Mouse (Mus musculus): ENCODE measurements around the gene Macrod2. TPM values are rescaled to one million over a fixed set of nuclear protein-coding genes. Genes with fewer than 3 reads are reported as not detected.

Gene Macrod2
- polyA plus RNA-seq, 1 experiment from 2014 or later, result 75.4 TPM

DNA sequence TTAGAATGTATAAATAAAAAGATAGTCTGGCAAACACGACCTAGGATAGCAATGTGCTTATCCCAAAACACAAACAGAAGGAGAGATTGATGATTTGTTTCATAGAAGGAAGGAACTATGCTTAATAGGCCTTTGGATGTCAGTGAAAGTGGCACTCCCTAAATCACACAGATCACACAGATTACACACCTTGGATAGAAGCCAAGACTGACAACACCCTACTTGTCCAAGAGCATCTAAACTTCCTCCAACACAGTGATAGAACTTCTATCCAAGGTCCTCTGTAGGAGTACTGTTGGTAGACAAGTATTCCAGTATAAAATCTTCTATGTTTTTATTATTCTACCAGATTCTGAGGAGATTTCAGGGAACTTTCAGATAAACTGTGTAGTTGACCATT lies 1567.8 kb downstream of the Macrod2 start:
- Histone ChIP-seq H3K4me3 (replicated peaks) (no peak overlapping the region), H3K27ac (no peak overlapping the region), H3K27me3 (no peaks in the 10 kb centered on the region), H3K4me1 (replicated peaks) (no peaks in the 10 kb centered on the region), H3K4me2 (replicated peaks) (no peak overlapping the region), H3K9me3 (no peaks in the 10 kb centered on the region), H3K36me3 (no peaks in the 10 kb centered on the region), H3K9ac (replicated peaks) (no peak overlapping the region)
- WGBS, result 82% methylated on average over 1 of the region's 1 CpGs
- ATAC-seq, result no peak

DNA sequence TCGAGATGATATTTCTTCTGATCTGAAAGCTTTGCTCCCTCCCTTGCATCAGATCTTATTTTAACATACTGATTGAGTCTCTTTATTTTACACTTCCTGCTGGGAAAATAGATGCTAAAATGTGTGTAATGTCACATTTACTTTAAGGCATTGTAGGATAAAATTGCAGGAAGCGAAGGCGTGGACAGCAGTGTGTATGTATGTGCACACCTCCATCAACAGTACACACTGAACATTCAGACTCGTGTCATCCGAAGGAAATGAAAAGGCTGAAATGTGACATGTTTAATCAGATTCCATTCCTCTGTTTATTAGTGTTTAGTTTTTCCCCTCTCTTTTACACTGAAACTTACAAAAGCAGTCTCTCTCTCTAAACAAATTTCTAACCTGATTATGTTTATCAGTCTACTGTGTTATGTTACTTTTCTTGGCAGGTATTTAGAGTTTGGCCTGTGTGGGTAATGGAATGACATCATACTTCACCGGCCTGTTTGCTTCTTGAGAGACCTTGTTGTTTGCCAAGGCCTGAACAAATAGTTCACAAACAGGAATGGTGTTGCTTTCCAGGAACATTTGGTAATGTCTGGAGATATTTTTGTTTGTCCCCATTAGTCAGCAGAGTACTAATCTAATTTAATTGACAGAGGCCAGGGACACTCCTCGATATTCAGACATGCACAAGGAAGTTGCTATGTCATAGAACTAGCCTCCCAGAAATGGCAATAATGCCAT lies 1588.7 kb downstream of the Macrod2 start:
- Histone ChIP-seq H3K4me1 (replicated peaks) (no peaks in the 10 kb centered on the region), H3K9me3 (no peaks in the 10 kb centered on the region), H3K36me3 (no peaks in the 10 kb centered on the region), H3K27me3 (no peaks in the 10 kb centered on the region), H3K4me2 (replicated peaks) (no peak overlapping the region), H3K4me3 (replicated peaks) (no peak overlapping the region), H3K27ac (no peak overlapping the region), H3K9ac (replicated peaks) (no peak overlapping the region)
- ATAC-seq, result no peak
- 87% methylated on average over 7 of the region's 7 CpGs for WGBS

DNA sequence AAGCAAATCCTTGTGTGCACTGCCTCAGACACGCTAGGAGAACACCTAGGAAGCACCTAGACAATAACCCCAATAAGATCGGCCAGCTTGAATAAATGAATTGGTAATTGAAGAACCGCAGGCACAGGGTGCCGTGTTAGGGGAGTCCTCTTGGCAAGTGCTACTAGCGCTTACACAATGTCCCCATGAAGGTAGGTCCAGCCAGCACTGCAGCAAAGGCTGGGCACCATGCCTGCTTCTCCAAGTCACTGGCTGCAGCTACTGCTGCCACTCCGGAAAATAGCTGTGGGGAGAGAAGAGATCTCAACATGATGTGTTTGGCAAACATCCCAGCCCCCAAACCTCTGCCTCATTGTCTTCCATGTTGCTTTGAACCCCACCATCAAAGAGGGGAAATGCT lies 1603.8 kb downstream of the Macrod2 start:
- ATAC-seq, result no peak

DNA sequence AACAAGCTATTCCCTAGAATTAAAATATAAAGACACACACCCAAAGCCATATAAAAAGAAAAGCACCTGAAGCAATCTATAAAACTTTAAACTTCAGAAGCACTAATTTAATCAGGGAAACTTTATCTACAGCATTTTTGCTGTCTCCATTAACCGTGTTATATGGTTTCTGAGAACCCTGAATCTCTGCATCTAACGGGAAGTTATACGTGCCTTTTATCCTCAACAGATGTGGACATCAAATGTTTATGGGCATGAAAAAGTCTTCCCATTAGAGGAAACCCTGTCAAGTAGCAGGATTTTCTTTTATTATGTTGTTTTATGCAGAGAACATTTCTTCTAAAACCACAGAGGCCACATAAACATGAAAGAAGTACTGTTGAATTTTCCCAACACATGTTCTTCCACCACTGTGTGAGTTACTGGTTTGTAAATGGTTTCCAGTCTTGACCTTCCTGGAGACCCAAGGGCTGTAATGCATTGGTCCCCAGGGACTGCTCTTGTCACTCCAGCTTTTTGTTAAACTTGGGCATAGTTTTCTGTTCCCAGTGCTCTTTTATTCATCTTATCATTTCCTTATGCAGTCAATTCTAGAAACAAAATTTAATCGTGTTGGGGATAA lies 1629.5 kb downstream of the Macrod2 start:
- H3K36me3 ChIP-seq, result no peaks in the 10 kb centered on the region
- no peak overlapping the region for H3K27ac ChIP-seq
- no peak overlapping the region for H3K4me3 ChIP-seq (replicated peaks)
- no peaks in the 10 kb centered on the region for H3K9me3 ChIP-seq
- no peak overlapping the region for H3K9ac ChIP-seq (replicated peaks)
- 90% methylated on average over 4 of the region's 4 CpGs for WGBS
- no peaks in the 10 kb centered on the region for H3K27me3 ChIP-seq
- ATAC-seq, result no peak
- H3K4me1 ChIP-seq (replicated peaks), result no peaks in the 10 kb centered on the region
- H3K4me2 ChIP-seq (replicated peaks), result no peak overlapping the region

More for the DNA sequence above, 1603.8 kb downstream of the Macrod2 start:
- H3K27me3 ChIP-seq, result no peaks in the 10 kb centered on the region
- H3K4me3 ChIP-seq (replicated peaks), result no peak overlapping the region
- no peaks in the 10 kb centered on the region for H3K36me3 ChIP-seq
- no peaks in the 10 kb centered on the region for H3K4me1 ChIP-seq (replicated peaks)
- no peak overlapping the region for H3K9ac ChIP-seq (replicated peaks)
- no peak overlapping the region for H3K27ac ChIP-seq
- H3K9me3 ChIP-seq, result no peaks in the 10 kb centered on the region
- H3K4me2 ChIP-seq (replicated peaks), result no peak overlapping the region
- WGBS, result 72% methylated on average over 6 of the region's 6 CpGs

DNA sequence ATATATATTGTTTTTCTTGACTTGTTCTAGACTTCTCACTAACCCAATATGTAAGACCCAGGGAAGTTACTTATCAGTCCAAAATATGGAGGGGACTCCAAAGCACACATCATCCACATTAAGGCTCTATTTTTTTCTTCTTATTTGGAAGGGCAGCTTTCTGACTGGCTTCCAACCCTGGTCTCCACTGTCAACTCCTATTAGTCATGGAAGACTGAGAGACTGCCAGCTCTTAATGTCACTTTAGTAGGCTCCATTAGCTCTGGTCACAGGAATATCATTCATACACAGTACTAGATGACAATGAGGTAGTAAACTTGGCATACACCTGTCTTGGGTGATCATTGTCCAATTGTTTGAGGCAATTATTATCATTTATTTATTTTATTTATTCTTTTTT lies 1631.6 kb downstream of the Macrod2 start:
- H3K36me3 ChIP-seq, result no peaks in the 10 kb centered on the region
- no peak for ATAC-seq
- H3K4me2 ChIP-seq (replicated peaks), result no peak overlapping the region
- no peaks in the 10 kb centered on the region for H3K9me3 ChIP-seq
- no peak overlapping the region for H3K4me3 ChIP-seq (replicated peaks)
- peaks cover 14% of the 10 kb centered on the region for H3K4me1 ChIP-seq (replicated peaks)
- H3K9ac ChIP-seq (replicated peaks), result no peak overlapping the region
- no peak overlapping the region for H3K27ac ChIP-seq
- H3K27me3 ChIP-seq, result no peaks in the 10 kb centered on the region

DNA sequence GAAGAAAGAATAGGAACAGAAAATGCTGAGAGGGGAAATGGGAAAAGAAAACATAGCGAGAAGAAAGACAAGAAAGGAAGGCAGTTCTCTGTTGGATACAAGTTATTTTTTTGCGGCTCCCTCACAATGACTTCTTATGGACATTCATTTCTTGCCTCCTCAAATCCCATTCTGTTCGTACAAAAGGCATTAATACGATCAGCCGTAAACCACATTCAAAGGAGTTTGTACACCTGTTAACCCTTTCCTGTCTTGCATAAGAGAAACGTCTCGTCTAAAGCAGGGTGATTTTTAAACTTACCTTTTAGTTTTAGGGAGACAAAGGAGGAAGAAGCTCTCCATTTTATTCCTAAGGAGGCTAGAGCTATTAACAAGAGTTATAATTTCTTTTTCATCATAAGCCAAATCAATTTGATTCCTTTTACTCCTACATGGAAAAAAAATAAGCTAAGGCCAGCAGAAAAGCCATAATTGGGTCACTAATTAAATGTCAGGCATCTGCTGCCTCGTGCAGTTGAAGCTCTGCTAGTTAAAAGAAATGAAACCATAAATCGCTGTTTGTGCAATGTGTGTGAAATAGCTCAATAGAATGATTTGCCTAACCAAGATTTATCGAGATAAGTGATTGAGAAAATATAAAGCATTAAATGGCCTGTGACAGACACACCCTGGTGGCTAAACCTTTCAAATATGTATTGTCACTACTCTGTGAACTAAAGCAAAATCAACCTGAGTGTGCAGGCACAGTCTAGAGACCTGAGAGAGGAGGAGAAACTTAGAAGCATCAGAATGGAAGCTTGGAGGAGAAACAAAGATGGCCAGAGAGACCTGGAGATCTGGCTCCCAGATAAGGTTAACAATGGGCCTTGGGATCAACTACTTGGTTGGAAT lies 1635.9 kb downstream of the Macrod2 start:
- no peak for ATAC-seq
- H3K4me2 ChIP-seq (replicated peaks), result 0 out of 2 replicates have a peak overlapping the region, but pooled peaks have one; percentile 6
- no peaks in the 10 kb centered on the region for H3K27me3 ChIP-seq

DNA sequence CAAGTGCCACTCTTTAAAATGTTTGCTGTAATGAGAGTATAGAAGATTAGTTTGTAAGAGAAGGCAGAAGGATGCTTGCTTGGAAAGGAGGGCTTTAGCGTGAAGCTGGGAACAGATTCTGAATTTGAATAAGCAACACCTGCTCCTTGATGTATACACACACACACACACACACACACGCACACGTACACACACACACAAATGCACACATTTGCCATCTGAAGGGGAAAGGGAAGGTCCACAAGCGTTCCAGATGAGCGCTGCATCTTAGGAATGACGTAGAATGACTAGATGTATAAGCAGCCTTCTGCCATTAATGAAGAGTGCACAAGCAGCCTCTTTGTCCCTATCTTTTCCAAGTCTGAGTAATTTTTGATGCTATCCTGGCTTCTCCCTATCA lies 1660.5 kb downstream of the Macrod2 start:
- H3K27ac ChIP-seq, result no peak overlapping the region
- no peak overlapping the region for H3K9ac ChIP-seq (replicated peaks)
- H3K36me3 ChIP-seq, result no peaks in the 10 kb centered on the region
- no peak for ATAC-seq
- H3K4me2 ChIP-seq (replicated peaks), result no peak overlapping the region
- 90% methylated on average over 6 of the region's 6 CpGs for WGBS
- peaks cover 11% of the 10 kb centered on the region for H3K4me1 ChIP-seq (replicated peaks)
- no peaks in the 10 kb centered on the region for H3K9me3 ChIP-seq
- no peaks in the 10 kb centered on the region for H3K27me3 ChIP-seq
- no peak overlapping the region for H3K4me3 ChIP-seq (replicated peaks)

More for the DNA sequence above, 1635.9 kb downstream of the Macrod2 start:
- H3K36me3 ChIP-seq, result no peaks in the 10 kb centered on the region
- H3K27ac ChIP-seq, result no peak overlapping the region
- no peaks in the 10 kb centered on the region for H3K9me3 ChIP-seq
- WGBS, result 14% methylated on average over 10 of the region's 10 CpGs
- H3K9ac ChIP-seq (replicated peaks), result no peak overlapping the region
- no peak overlapping the region; the same call in 1 of the 2 replicates for H3K4me3 ChIP-seq (replicated peaks)
- H3K4me1 ChIP-seq (replicated peaks), result peaks cover 14% of the 10 kb centered on the region

DNA sequence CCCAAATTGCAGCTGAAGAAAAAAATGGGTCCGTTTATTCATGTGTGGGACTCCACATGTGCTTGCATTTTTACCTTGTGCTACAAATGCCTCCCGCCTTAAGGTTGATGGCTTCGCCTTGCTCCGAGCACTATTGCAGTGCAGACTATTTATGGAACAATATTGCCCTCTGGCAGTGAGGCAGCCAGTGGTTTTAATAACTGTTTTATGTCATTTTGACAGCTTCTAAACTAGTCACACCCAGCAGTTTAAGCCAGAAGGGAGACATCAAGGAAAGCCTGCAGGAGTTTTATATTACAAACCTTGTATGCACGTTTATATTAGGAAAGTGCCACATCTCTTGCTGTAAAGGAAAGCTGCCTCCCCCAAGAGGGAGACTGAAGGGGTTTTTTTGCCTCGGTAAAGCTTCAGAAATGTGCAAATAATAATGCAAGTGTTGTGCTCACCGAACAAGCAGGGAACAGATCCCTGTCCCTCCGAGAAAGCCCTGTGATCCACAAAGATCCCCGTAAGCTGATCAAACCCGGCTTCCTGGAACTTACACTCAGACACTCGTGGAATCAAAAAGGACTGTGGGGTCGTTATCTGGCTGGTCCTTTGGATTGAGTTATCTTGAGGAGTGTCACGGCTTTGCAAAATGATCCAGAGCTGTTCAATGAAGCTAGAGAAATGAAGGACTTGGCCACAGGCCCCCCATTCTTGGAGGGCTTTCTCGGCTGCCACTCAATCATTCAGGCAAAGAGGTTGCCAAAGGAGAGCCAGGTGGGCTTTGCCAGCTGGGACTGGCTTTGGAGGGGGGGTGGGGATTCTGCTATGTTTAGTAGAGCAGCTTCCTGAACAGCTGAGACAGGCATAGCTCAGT lies 1663.0 kb downstream of the Macrod2 start:
- no peak overlapping the region for H3K4me2 ChIP-seq (replicated peaks)
- peak; percentile 77 for ATAC-seq

DNA sequence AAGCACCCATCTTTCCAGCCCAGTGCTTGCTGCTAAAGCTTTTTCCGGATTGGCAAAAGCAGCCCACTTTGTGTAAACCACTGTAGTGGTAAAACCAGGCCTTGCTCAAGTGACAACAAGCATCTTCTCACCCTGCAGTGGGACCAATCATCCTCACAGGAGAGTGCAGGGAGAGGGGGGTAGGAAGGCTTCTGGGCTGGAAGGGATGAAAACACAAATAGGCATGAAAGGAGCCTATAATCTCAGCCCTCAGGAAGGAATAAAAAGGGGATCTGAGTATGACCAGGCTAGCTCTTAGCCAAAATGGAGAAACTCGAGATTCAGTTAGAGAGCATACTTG lies 1663.6 kb downstream of the Macrod2 start:
- Histone ChIP-seq H3K27ac (peak overlapping the region; percentile 60), H3K4me3 (replicated peaks) (no peak overlapping the region), H3K9me3 (no peaks in the 10 kb centered on the region), H3K9ac (replicated peaks) (no peak overlapping the region), H3K4me1 (replicated peaks) (peaks cover 11% of the 10 kb centered on the region), H3K4me2 (replicated peaks) (no peak overlapping the region), H3K27me3 (no peaks in the 10 kb centered on the region), H3K36me3 (no peaks in the 10 kb centered on the region)
- ATAC-seq, result no peak; the same call in 1 of the 2 replicates
- WGBS, result 50% methylated on average over 2 of the region's 2 CpGs

More for the DNA sequence above, 1663.0 kb downstream of the Macrod2 start:
- H3K27me3 ChIP-seq, result no peaks in the 10 kb centered on the region
- H3K9me3 ChIP-seq, result no peaks in the 10 kb centered on the region
- no peak overlapping the region for H3K4me3 ChIP-seq (replicated peaks)
- H3K9ac ChIP-seq (replicated peaks), result no peak overlapping the region
- no peaks in the 10 kb centered on the region for H3K36me3 ChIP-seq
- 49% methylated on average over 14 of the region's 14 CpGs for WGBS
- peaks cover 11% of the 10 kb centered on the region for H3K4me1 ChIP-seq (replicated peaks)
- peak overlapping the region; percentile 60 for H3K27ac ChIP-seq

DNA sequence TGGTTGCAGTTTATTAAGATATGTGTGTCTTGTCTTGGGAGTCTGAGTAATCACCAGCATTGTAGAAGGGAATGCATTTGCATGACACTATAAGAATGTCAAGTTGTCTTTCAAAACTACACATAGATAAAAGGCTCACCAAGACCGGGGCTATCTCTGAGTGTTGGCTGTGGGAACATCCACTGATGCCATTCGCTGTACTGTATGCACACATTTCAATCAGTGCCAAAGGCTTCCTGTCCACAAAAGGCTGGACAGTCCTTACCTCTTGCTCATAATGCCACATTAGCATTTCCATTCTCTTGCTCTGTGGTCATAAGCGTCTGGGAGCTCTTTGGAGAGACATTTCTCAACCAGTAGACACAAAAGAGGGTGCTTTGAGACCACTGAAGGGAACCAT lies 1713.8 kb downstream of the Macrod2 start:
- Histone ChIP-seq H3K9ac (replicated peaks) (no peak overlapping the region), H3K36me3 (no peaks in the 10 kb centered on the region), H3K4me1 (replicated peaks) (no peaks in the 10 kb centered on the region), H3K9me3 (no peaks in the 10 kb centered on the region), H3K4me2 (replicated peaks) (no peak overlapping the region), H3K27me3 (no peaks in the 10 kb centered on the region), H3K27ac (no peak overlapping the region), H3K4me3 (replicated peaks) (no peak overlapping the region)
- 34% methylated on average over 3 of the region's 3 CpGs for WGBS
- no peak for ATAC-seq

DNA sequence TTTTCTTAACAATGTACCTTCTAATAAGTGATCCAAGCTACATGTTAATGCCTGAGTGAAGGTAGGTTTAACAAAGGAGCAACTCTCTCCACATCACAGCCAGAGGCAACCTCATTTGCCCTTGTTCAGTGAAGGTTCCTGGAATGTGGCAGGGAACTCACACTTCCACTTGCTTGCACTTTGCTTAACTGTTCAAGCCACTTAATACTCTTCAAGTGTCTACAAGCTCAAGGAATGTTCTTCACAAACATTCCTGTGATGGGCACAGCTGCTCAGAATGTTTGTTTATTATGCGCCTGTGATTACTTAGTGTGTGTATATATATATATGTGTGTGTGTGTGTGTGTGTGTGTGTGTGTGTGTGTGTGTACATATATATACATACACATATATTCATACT lies 1721.5 kb downstream of the Macrod2 start:
- Histone ChIP-seq H3K4me3 (replicated peaks) (no peak overlapping the region), H3K9me3 (no peaks in the 10 kb centered on the region), H3K9ac (replicated peaks) (no peak overlapping the region), H3K27ac (no peak overlapping the region), H3K36me3 (no peaks in the 10 kb centered on the region), H3K27me3 (no peaks in the 10 kb centered on the region), H3K4me2 (replicated peaks) (no peak overlapping the region), H3K4me1 (replicated peaks) (no peaks in the 10 kb centered on the region)
- ATAC-seq, result no peak
- 93% methylated on average over 1 of the region's 1 CpGs for WGBS
